Mouse (Mus musculus): ENCODE data around the gene Atp6v0e2. TPM values are rescaled to one million over a fixed set of nuclear protein-coding genes. Genes with fewer than 3 reads are reported as not detected.

Atp6v0e2 gene
- polyA plus RNA-seq, 1 experiment from 2014 or later = 20.4 TPM

GRCm38 (mm10) chr6:48540721-48541120 lies 3.3 kb downstream of the Atp6v0e2 start:
- WGBS = 34% methylated on average over 3 of the region's 3 CpGs
- no peak overlapping the region for H3K4me2 ChIP-seq
- ATAC-seq (ENCODE audit: insufficient number of reproducible peaks, low FRiP score) = no peak
- no peaks in the 10 kb centered on the region for H3K27me3 ChIP-seq (replicated peaks)
- H3K36me3 ChIP-seq = peaks cover 3% of the 10 kb centered on the region; the same call in 1 of the 2 replicates
- H3K4me3 ChIP-seq = no peak overlapping the region
- peaks cover 26% of the 10 kb centered on the region for H3K4me1 ChIP-seq (replicated peaks)
- H3K9ac ChIP-seq = no peak overlapping the region
- no peak overlapping the region for H3K27ac ChIP-seq (ENCODE audit: poor library complexity, severe bottlenecking)
- no peaks in the 10 kb centered on the region for H3K9me3 ChIP-seq (replicated peaks)

- H3K27ac ChIP-seq (ENCODE audit: poor library complexity, severe bottlenecking) = no peak overlapping the region
- peaks cover 3% of the 10 kb centered on the region; the same call in 1 of the 2 replicates for H3K36me3 ChIP-seq
- H3K9ac ChIP-seq = peak overlapping the region; percentile 35; the same call in 1 of the 2 replicates
- H3K27me3 ChIP-seq (replicated peaks) = no peaks in the 10 kb centered on the region
- no peaks in the 10 kb centered on the region for H3K9me3 ChIP-seq (replicated peaks)
- no peak overlapping the region for H3K4me3 ChIP-seq
- peaks cover 23% of the 10 kb centered on the region for H3K4me1 ChIP-seq (replicated peaks)
- 34% methylated on average over 7 of the region's 7 CpGs for WGBS
- ATAC-seq (ENCODE audit: insufficient number of reproducible peaks, low FRiP score) = no peak
- H3K4me2 ChIP-seq = no peak overlapping the region
Measured at GRCm38 (mm10) chr6:48541560-48542450, 4.4 kb downstream of the Atp6v0e2 start.

GRCm38 (mm10) chr6:48542631-48543030 lies 5.2 kb downstream of the Atp6v0e2 start:
- no peak overlapping the region for H3K9ac ChIP-seq
- WGBS = 76% methylated on average over 3 of the region's 3 CpGs

GRCm38 (mm10) chr6:48545251-48545650 lies 7.8 kb downstream of the Atp6v0e2 start:
- Histone ChIP-seq H3K9me3 (replicated peaks) (no peaks in the 10 kb centered on the region), H3K27me3 (replicated peaks) (no peaks in the 10 kb centered on the region), H3K4me1 (replicated peaks) (peaks cover 10% of the 10 kb centered on the region), H3K4me3 (no peak overlapping the region), H3K4me2 (no peak overlapping the region), H3K27ac (ENCODE audit: poor library complexity, severe bottlenecking) (no peak overlapping the region), H3K36me3 (peaks cover 3% of the 10 kb centered on the region; the same call in 1 of the 2 replicates), H3K9ac (no peak overlapping the region)
- no peak for ATAC-seq (ENCODE audit: insufficient number of reproducible peaks, low FRiP score)
- 57% methylated on average over 5 of the region's 5 CpGs for WGBS

More at GRCm38 (mm10) chr6:48542631-48543030, 5.2 kb downstream of the Atp6v0e2 start:
- Histone ChIP-seq H3K27me3 (replicated peaks) (no peaks in the 10 kb centered on the region), H3K4me3 (no peak overlapping the region), H3K36me3 (peaks cover 3% of the 10 kb centered on the region; the same call in 1 of the 2 replicates), H3K4me2 (no peak overlapping the region), H3K9me3 (replicated peaks) (no peaks in the 10 kb centered on the region), H3K27ac (ENCODE audit: poor library complexity, severe bottlenecking) (no peak overlapping the region), H3K4me1 (replicated peaks) (peaks cover 15% of the 10 kb centered on the region)
- ATAC-seq (ENCODE audit: insufficient number of reproducible peaks, low FRiP score) = no peak

GRCm38 (mm10) chr6:48546271-48546670 lies 8.9 kb downstream of the Atp6v0e2 start:
- no peak overlapping the region for H3K4me3 ChIP-seq
- H3K27me3 ChIP-seq (replicated peaks) = no peaks in the 10 kb centered on the region
- H3K36me3 ChIP-seq = no peaks in the 10 kb centered on the region
- H3K4me1 ChIP-seq (replicated peaks) = peaks cover 10% of the 10 kb centered on the region
- no peak overlapping the region for H3K27ac ChIP-seq (ENCODE audit: poor library complexity, severe bottlenecking)
- H3K9me3 ChIP-seq (replicated peaks) = no peaks in the 10 kb centered on the region
- ATAC-seq (ENCODE audit: insufficient number of reproducible peaks, low FRiP score) = no peak
- no peak overlapping the region for H3K4me2 ChIP-seq
- 33% methylated on average over 1 of the region's 1 CpGs for WGBS
- H3K9ac ChIP-seq = no peak overlapping the region

- Histone ChIP-seq H3K36me3 (no peaks in the 10 kb centered on the region), H3K27me3 (replicated peaks) (no peaks in the 10 kb centered on the region), H3K4me2 (no peak overlapping the region), H3K4me1 (replicated peaks) (peaks cover 8% of the 10 kb centered on the region), H3K9ac (no peak overlapping the region), H3K27ac (ENCODE audit: poor library complexity, severe bottlenecking) (no peak overlapping the region), H3K4me3 (no peak overlapping the region), H3K9me3 (replicated peaks) (no peaks in the 10 kb centered on the region)
- WGBS = 61% methylated on average over 4 of the region's 4 CpGs
- no peak for ATAC-seq (ENCODE audit: insufficient number of reproducible peaks, low FRiP score)
Measured at GRCm38 (mm10) chr6:48546858-48547257, 9.4 kb downstream of the Atp6v0e2 start.

GRCm38 (mm10) chr6:48548314-48548713 lies 10.9 kb downstream of the Atp6v0e2 start:
- Histone ChIP-seq H3K4me3 (no peak overlapping the region), H3K36me3 (no peaks in the 10 kb centered on the region), H3K4me2 (no peak overlapping the region), H3K4me1 (replicated peaks) (no peaks in the 10 kb centered on the region), H3K9me3 (replicated peaks) (no peaks in the 10 kb centered on the region), H3K27me3 (replicated peaks) (no peaks in the 10 kb centered on the region), H3K27ac (ENCODE audit: poor library complexity, severe bottlenecking) (no peak overlapping the region), H3K9ac (no peak overlapping the region)
- no peak for ATAC-seq (ENCODE audit: insufficient number of reproducible peaks, low FRiP score)
- 82% methylated on average over 6 of the region's 6 CpGs for WGBS

- H3K27me3 ChIP-seq (replicated peaks) = no peaks in the 10 kb centered on the region
- H3K9me3 ChIP-seq (replicated peaks) = no peaks in the 10 kb centered on the region
- no peak overlapping the region for H3K27ac ChIP-seq (ENCODE audit: poor library complexity, severe bottlenecking)
- peaks cover 7% of the 10 kb centered on the region for H3K36me3 ChIP-seq
- ATAC-seq (ENCODE audit: insufficient number of reproducible peaks, low FRiP score) = no peak
- no peak overlapping the region for H3K9ac ChIP-seq
- H3K4me2 ChIP-seq = no peak overlapping the region
- 43% methylated on average over 4 of the region's 4 CpGs for WGBS
- H3K4me3 ChIP-seq = no peak overlapping the region
- H3K4me1 ChIP-seq (replicated peaks) = peaks cover 13% of the 10 kb centered on the region
Measured at GRCm38 (mm10) chr6:48552918-48553317, 15.5 kb downstream of the Atp6v0e2 start.

GRCm38 (mm10) chr6:48553819-48554218 lies 16.4 kb downstream of the Atp6v0e2 start:
- peaks cover 12% of the 10 kb centered on the region for H3K36me3 ChIP-seq
- H3K4me2 ChIP-seq = peak overlapping the region; percentile 73
- peak overlapping the region; percentile 70; the same call in 1 of the 2 replicates for H3K9ac ChIP-seq
- peak overlapping the region; percentile 97 for H3K27ac ChIP-seq (ENCODE audit: poor library complexity, severe bottlenecking)
- peak; percentile 3; the same call in 1 of the 2 replicates for ATAC-seq (ENCODE audit: insufficient number of reproducible peaks, low FRiP score)
- H3K9me3 ChIP-seq (replicated peaks) = no peaks in the 10 kb centered on the region
- WGBS = 79% methylated on average over 4 of the region's 4 CpGs
- H3K4me1 ChIP-seq (replicated peaks) = peaks cover 13% of the 10 kb centered on the region
- H3K27me3 ChIP-seq (replicated peaks) = no peaks in the 10 kb centered on the region
- peak overlapping the region; percentile 60 for H3K4me3 ChIP-seq

GRCm38 (mm10) chr6:48554280-48555103 lies 17.1 kb downstream of the Atp6v0e2 start, which contains the start of gene Lrrc61:
Gene Lrrc61 (plus strand): TSS chr6:48554796.
- no peaks in the 10 kb centered on the region for H3K27me3 ChIP-seq (replicated peaks)
- peak; percentile 91 for ATAC-seq (ENCODE audit: insufficient number of reproducible peaks, low FRiP score)
- peak within 1 kb of the TSS; percentile 73 for H3K4me2 ChIP-seq
- peaks cover 13% of the 10 kb centered on the region for H3K4me1 ChIP-seq (replicated peaks)
- peak within 1 kb of the TSS; percentile 70 for H3K9ac ChIP-seq
- peak within 1 kb of the TSS; percentile 97 for H3K27ac ChIP-seq (ENCODE audit: poor library complexity, severe bottlenecking)
- H3K36me3 ChIP-seq = peaks cover 18% of the 10 kb centered on the region
- no peaks in the 10 kb centered on the region for H3K9me3 ChIP-seq (replicated peaks)
- under 1% methylated on average over 39 of the region's 39 CpGs for WGBS
- peak within 1 kb of the TSS; percentile 60 for H3K4me3 ChIP-seq

All from heart, embryonic 12.5 days (tissue).